Mouse (Mus musculus) R1 (cell line): ENCODE measurements around the gene Fam20c.
A peak's percentile ranks its signal among the peaks of the same experiment; 100 is the strongest.

ENCODE experiments used
- DNase-seq: peaks from one replicate; pipeline ENCODE4 v3.0.0-alpha.2; 2018; ENCODE audit warnings: low read depth, low spot score

The Fam20c gene

GRCm38 (mm10) chr5:138804286-138804685 is 50.0 kb downstream of the Fam20c start:
- no peak for DNase-seq

GRCm38 (mm10) chr5:138809767-138810166 is 55.5 kb downstream of the Fam20c start:
- no peak for DNase-seq

DNA sequence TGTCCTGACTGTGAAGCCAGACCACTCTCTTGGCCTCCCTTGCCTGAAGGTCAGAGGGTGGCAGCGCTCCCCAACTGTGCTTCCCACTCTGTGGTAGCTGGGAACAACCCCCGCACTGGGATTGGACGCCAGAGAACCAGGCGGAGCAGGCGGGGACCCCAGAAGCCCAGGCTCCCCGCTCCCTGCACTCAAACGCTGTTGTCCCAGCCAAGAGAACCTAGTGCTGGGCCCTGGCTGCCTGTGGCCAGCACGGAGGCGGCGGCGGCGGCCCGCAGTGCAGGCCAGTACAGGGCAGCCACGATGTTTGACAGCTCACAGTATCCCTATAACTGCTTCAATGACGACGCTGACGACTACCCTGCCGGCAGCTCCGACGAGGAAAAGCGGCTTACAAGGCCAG is 65.5 kb downstream of the Fam20c start, which contains the start of gene Gm5294:
TSS of gene Gm5294 (plus strand) at position 301 of the 400 bp plus-strand sequence.
- DNase-seq, result peak; percentile 16

- peak; percentile 25 for DNase-seq
Observed at GRCm38 (mm10) chr5:138820717-138821332, 66.5 kb downstream of the Fam20c start.

DNA sequence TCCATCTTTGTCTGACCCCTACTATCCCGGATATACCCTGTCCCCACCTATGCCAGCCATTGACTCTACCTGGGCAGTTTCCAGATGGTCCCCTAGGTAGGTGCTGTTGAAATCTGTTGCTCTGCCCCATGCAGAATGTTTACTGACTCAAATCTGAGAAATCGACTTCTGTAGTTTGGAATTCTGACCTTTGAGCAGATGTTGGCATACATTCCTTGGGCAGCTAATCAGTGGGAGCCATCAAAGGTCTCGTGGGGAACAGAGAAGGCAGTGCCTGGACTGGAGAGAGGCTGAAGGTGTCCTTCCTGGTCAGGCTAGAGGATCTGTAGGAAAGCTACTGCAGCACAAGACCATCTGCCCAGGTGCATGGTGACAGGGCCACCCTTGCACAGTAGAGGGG is 70.8 kb downstream of the Fam20c start:
- no peak for DNase-seq

- DNase-seq, result no peak
Observed at GRCm38 (mm10) chr5:138833406-138833805, 79.1 kb downstream of the Fam20c start.

GRCm38 (mm10) chr5:138834910-138835309 is 80.6 kb downstream of the Fam20c start:
- no peak for DNase-seq

DNA sequence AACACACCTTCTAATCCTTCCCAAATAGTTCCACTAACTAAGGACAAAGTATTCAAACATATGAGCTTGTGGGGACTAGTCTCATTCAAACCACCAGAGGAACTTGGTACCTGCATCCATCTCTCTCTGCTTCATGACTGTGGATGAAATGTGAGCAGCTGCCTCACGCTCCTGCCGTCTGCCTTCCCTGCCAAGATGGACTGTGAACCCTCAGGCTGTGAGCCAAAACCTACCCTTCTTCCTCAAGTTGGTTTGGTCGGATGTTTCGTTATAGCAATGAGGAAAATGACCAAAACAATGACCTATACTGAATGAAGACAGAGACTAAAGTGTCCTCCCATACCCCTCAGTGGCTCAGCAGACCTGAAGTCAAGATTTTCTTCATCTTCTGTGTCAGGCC is 86.7 kb downstream of the Fam20c start:
- no peak for DNase-seq

DNA sequence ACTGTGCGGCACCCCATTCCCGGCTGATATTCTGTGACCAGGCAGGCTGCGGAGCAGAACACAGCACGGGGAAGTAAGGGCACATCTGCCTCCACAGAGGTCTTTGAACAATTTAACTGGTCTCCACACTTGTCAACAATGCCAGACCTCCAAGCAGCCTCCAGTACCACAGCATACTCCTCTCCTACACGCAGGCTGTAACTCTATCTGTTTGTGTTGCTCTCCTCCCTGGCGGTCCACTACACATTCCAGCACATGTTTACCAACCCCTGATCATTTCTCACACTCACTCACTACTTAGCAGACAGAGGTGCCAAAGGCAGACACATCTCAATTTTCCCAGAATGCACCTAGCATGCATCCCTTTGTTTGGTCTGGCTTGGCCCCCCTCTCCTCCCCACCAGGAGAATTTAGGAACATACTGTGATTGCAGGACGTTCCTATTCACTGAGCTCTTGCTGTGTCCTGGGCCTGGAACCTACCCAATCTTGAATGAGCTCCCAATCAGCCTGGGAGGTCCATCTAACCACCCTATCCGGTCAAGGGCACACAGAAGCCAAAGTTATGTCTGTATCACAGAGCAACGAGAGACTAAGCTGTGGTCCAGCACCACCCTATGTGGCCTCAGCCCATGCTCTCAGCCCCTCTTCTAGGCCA is 89.0 kb downstream of the Fam20c start:
- no peak for DNase-seq

DNA sequence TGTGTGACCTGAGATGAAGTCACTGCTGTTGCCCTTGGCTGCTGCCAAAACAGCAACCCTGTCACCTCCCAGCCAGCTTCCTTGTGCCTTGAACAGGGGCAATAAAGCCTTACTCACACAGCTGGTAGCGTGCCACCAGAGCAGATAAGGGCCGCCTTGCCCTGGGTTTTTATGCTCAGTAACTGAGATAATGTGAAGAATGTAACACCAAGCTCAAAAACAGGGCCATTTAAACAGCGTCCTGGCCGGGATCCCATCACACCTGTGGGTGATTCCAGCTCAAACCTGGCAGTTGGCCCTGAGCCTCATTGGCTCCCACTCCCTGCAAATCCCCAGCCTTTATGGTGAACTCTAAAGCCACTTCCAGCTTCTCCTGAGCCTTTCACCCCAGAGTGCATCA is 92.2 kb downstream of the Fam20c start:
- DNase-seq, result no peak

DNA sequence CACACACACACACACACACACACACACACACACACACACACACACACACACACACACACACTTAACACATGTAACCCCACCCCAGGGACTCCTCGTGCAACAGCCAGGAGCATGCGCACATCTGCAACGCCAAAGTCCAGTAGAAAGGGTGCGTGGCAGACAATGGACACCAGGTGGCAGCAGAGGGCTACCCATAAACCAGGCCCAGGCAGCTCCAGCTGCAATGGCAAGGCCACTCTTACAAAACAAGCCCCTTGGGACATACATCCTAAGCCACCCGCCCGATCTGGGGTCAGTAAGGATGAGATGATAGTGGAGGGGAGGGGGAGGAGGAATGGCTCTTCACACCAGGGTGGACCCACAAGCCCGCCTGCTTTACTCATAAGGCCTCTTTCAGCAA is 93.8 kb downstream of the Fam20c start:
- DNase-seq, result peak; percentile 82

DNA sequence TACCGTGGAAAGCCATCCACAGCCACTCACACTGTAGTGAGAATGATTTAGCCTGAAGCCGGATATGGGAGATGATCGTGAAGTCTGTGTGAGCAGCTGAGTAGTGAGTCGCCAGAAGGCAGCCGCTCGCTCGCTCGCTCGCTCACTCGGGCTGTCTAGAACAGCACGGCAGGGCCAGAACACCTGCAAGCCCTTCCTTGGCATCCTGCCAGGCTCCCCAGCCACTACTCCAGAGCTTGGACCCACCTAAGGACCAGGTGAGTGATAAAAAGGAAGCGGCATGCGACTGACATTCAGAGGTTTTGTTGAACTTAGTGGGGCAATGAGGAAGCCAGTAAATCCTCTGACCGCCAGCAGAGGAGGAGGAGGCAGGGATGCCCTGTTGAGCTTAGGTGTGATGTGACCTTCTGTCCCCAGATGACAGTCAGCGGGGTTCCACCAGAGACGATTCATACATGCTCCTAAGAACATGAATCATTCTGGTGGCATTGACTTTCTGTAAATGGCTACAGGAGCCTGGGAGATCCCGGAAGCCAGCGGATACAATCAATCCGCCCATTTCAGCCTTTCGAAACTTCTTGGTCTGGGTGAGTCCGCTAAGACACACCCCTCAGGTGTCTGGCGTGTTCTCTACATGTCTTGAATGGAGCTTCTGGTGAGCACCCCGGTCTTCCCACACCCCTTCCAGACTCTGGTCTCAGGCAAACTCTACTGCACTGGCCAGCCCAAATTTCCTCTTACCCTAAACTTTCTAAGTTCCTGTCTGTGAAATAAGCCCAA is 95.6 kb downstream of the Fam20c start:
- peak; percentile 47 for DNase-seq

DNA sequence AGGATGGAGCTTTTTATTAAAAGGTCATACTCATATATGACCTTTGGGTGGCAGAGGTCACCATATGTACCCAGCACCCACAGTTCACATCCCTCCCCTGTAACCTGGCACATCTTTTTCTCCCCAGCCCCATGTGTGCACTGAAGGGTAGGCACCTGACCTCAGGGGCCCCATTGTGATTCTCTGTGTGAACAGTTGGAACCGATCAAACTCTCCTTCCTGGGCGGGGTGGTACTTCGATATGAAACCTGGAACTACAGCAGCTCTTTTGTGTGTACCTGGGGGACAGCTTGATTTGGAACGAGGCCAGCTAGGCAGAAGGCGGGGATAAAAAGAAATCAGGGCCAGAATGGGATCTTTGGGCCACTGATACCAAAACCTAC is 96.1 kb downstream of the Fam20c start:
- DNase-seq, result peak; percentile 21

DNA sequence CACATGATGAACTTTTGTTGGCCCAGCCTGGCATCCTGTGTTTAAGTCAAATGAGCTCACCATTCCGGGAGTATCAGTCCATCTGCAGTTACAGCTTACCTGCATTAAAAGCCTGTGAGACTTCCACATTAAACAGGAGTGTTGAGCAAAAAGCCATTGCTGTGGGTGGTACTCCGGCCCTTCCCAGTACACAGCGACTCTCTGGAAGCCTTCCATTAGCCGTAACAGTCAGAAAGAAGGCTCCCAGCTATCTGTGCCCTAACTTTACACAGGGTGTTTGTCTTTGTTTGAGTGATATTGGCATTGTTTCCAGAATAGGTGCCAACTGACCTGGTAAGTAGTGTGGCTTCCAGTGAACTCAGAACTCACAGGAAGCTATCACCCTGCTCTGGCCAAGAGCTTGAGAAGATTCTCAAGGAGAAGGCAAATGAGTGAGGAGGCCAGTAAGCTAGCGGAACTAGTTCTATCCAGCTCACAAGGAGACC is 97.0 kb downstream of the Fam20c start:
- DNase-seq, result no peak

- peak; percentile 67 for DNase-seq
Observed at GRCm38 (mm10) chr5:138852151-138852550, 97.8 kb downstream of the Fam20c start.

DNA sequence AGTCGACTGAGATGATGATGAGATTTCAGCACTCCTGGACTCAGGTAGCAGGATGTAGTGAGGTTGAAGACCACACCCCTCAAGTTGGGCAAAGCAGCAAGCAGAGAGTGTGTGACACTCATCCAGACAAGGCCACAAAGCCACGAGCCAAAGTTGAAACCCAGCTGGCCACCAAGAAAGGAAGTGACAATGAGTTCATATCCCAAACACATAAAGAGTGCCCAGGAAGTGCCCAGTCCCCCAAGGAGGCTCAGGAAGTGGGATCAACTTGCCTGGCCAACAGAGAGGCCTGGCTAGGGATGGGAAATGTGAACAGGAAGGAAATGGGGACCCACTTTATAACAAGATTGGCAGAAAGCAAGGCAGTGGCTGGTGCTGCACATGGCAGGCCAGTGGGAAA is 99.0 kb downstream of the Fam20c start:
- DNase-seq, result no peak

GRCm38 (mm10) chr5:138857010-138857617 is 102.8 kb downstream of the Fam20c start:
- DNase-seq, result peak; percentile 65

- no peak for DNase-seq
Observed at GRCm38 (mm10) chr5:138857811-138858251, 103.5 kb downstream of the Fam20c start.
